Mouse (Mus musculus) midbrain, embryonic 13.5 days (tissue): ENCODE data around the gene Slc15a4. TPM values are rescaled to one million over a fixed set of nuclear protein-coding genes. Genes with fewer than 3 reads are reported as not detected.

Experiments
- ATAC-seq: fragments of 200-750 bp; cut with Nextera tagmentation; 2 replicates; pipeline ENCODE4 v1.8.0; 2017; ENCODE audit warnings: mild to moderate bottlenecking, moderate TSS enrichment, moderate library complexity
- H3K27ac ChIP-seq: fragments of 300-500 bp; sonication (generic); 2 replicates; pipeline ENCODE4 v1.5.1; 2015; ENCODE audit warnings: inconsistent platforms, mild to moderate bottlenecking, moderate library complexity
- H3K27me3 ChIP-seq: fragments of 300-500 bp; sonication (generic); 2 replicates; pipeline ENCODE4 v1.6.1; 2015; ENCODE audit warnings: mild to moderate bottlenecking, inconsistent platforms
- H3K36me3 ChIP-seq: fragments of 300-500 bp; sonication (generic); 2 replicates; pipeline ENCODE4 v1.6.1; 2015; ENCODE audit warnings: mild to moderate bottlenecking, inconsistent platforms
- H3K4me1 ChIP-seq: fragments of 300-500 bp; sonication (generic); replicated peaks from 2 replicates; pipeline ENCODE4 v1.6.1; 2015; ENCODE audit warnings: inconsistent platforms
- H3K4me2 ChIP-seq: fragments of 300-500 bp; sonication (generic); replicated peaks from 2 replicates; pipeline ENCODE4 v1.6.1; 2015; ENCODE audit warnings: moderate library complexity, mild to moderate bottlenecking, inconsistent platforms
- H3K4me3 ChIP-seq: fragments of 300-500 bp; sonication (generic); replicated peaks from 2 replicates; pipeline ENCODE4 v1.5.1; 2015; ENCODE audit warnings: mild to moderate bottlenecking, inconsistent platforms
- H3K9ac ChIP-seq: fragments of 300-500 bp; sonication (generic); replicated peaks from 2 replicates; pipeline ENCODE4 v1.6.1; 2015; ENCODE audit warnings: mild to moderate bottlenecking, inconsistent platforms
- H3K9me3 ChIP-seq: fragments of 300-500 bp; sonication (generic); 2 replicates; pipeline ENCODE4 v1.6.1; 2016; ENCODE audit warnings: mild to moderate bottlenecking, inconsistent platforms
- WGBS: fragments of 180-500 bp; shearing (Covaris S2); methylation state at CpG from one replicate; pipeline ENCODE4 v1.1.7; 2015; 5-methylcytosine and 5-hydroxymethylcytosine counted together
- polyA plus RNA-seq: library from polyadenylated mRNA; unstranded; fragments of >200 nt; fragmentation: Nextera tagmentation; extraction: Ambion mirVana; gene quantifications from 2 replicates; pipeline ENCODE4 v1.2.1, GENCODE M21; 2015

The Slc15a4 gene
- polyA plus RNA-seq = 24.4 and 26.1 TPM in 2 replicates

DNA sequence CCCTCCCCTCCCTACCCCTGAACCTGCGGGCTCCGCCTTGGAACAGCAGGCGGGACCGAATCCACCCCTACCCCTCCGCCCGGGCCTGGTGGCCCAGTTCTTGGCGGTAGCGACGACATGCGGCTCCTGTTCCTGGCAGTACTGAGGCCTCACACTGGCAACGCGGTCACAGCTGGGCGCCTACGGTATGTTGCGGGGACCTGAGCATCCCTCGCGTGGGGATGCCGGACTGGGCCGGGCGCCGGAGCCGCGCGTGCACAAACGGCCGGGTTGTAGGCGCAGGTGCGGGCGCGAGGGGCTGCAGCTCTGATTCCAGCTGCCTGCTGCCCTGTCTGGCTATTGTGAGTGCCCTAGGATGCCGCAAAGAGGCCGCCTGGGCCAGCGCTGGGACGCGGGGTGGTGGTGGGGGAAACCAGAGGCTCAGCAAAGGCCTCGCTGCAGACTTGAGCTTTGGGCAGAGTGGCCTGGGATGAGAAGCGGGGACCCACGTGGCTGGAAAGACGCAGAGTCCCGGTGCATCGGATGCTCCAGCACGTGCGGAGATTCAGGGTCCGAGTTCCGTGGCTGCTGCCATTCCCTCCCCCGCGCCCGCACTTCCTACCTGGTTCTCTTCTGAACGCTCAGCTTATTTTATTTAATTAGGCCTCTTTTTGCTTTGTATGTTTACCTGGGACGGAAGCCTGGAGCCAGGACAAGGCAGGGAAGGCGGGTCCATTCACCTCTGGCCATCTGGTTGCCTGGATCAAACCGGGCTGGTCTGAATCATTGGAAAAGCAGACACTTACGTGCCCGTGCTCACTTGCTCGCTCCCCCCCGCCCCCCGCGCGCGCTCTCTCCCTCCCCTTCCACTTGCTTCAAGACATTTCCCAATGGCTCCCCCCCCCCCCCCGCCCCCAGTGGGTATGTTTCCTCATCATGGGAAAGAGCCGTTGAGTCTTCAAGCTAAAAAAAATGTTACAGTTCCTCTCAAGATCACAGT lies at the start of gene Slc15a4, which contains the start of gene Glt1d1:
Slc15a4 (minus strand) TSS at position 731 of the 979 bp plus-strand sequence.
Glt1d1 (plus strand) TSS at position 96 of the 979 bp plus-strand sequence.
- under 1% methylated on average over 62 of the region's 62 CpGs for WGBS
- H3K4me3 ChIP-seq = peak within 1 kb of the TSS; percentile 64
- peaks cover 10% of the 10 kb centered on the region; the same call in 1 of the 2 replicates for H3K27me3 ChIP-seq
- peak within 1 kb of the TSS; percentile 53; the same call in 1 of the 2 replicates for H3K27ac ChIP-seq
- peak within 1 kb of the TSS; percentile 86 for H3K9ac ChIP-seq
- H3K36me3 ChIP-seq = no peaks in the 10 kb centered on the region
- H3K4me1 ChIP-seq = peaks cover 7% of the 10 kb centered on the region; the same call in 1 of the 2 replicates
- no peaks in the 10 kb centered on the region for H3K9me3 ChIP-seq
- peak; percentile 87 for ATAC-seq
- peak within 1 kb of the TSS; percentile 95 for H3K4me2 ChIP-seq

DNA sequence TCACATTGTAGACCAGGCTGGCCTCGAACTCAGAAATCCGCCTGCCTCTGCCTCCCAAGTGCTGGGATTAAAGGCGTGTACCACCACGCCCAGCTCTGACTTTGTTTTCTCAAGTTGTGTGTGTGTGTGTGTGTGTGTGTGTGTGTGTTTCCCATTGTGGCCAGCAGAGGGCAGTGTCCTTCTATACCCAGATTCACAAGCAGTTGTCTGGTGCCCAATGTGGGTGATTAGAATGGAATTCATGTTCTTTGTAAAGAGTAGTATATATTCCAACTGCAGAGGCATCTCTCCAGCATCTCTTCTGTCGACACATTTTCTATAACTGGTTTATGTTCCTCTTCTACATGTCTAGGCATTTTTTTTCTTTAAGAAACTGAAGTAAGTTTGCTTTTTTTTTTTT lies 45.8 kb upstream of the Slc15a4 start:
- WGBS = 96% methylated on average over 5 of the region's 5 CpGs
- no peak for ATAC-seq
- Histone ChIP-seq H3K27me3 (no peaks in the 10 kb centered on the region), H3K9ac (no peak overlapping the region), H3K9me3 (peaks cover 3% of the 10 kb centered on the region; the same call in 1 of the 2 replicates), H3K4me2 (no peak overlapping the region), H3K4me3 (no peak overlapping the region), H3K4me1 (no peaks in the 10 kb centered on the region), H3K36me3 (no peaks in the 10 kb centered on the region), H3K27ac (no peak overlapping the region)

DNA sequence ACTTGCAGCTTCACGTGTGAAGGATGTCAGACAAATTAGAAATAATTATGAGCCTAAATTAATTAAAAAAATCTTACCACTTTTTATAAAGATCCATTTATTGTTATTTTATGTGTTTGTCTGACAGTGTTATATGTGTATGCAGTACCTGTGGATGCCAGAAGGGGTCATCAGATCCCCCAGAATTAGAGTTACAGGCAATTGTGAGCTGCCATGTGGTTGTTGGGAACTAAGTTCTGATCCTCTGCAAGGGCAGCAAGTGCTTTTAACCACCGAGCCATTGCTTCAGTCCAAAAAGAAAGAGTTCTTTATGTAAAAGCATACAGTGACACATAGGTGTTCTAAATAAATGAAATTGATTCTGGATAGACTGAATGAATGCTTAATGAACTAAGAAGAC lies 44.9 kb upstream of the Slc15a4 start:
- no peak overlapping the region for H3K4me3 ChIP-seq
- H3K9ac ChIP-seq = no peak overlapping the region
- no peaks in the 10 kb centered on the region for H3K27me3 ChIP-seq
- ATAC-seq = no peak
- H3K36me3 ChIP-seq = no peaks in the 10 kb centered on the region
- peaks cover 3% of the 10 kb centered on the region; the same call in 1 of the 2 replicates for H3K9me3 ChIP-seq
- H3K27ac ChIP-seq = no peak overlapping the region
- 99% methylated on average over 2 of the region's 2 CpGs for WGBS
- H3K4me2 ChIP-seq = no peak overlapping the region
- H3K4me1 ChIP-seq = no peaks in the 10 kb centered on the region

- Histone ChIP-seq H3K27ac (no peak overlapping the region), H3K9me3 (peaks cover 3% of the 10 kb centered on the region; the same call in 1 of the 2 replicates), H3K4me1 (no peaks in the 10 kb centered on the region), H3K27me3 (no peaks in the 10 kb centered on the region), H3K4me2 (no peak overlapping the region), H3K9ac (no peak overlapping the region), H3K36me3 (no peaks in the 10 kb centered on the region), H3K4me3 (no peak overlapping the region)
- WGBS = 89% methylated on average over 8 of the region's 8 CpGs
- no peak for ATAC-seq
These were observed 41.2 kb upstream of the Slc15a4 start for GRCm38 (mm10) chr5:127673913-127674312.

GRCm38 (mm10) chr5:127660979-127661378 lies 28.3 kb upstream of the Slc15a4 start:
- Histone ChIP-seq H3K4me1 (no peaks in the 10 kb centered on the region), H3K4me3 (no peak overlapping the region), H3K27me3 (no peaks in the 10 kb centered on the region), H3K9ac (no peak overlapping the region), H3K36me3 (peaks cover 9% of the 10 kb centered on the region; the same call in 1 of the 2 replicates), H3K27ac (no peak overlapping the region), H3K9me3 (0 out of 2 replicates have a peak, but pooled peaks cover 4% of the 10 kb centered on the region), H3K4me2 (no peak overlapping the region)
- ATAC-seq = no peak
- 97% methylated on average over 5 of the region's 5 CpGs for WGBS

GRCm38 (mm10) chr5:127660267-127660666 lies 27.6 kb upstream of the Slc15a4 start:
- Histone ChIP-seq H3K27me3 (no peaks in the 10 kb centered on the region), H3K4me2 (no peak overlapping the region), H3K9ac (no peak overlapping the region), H3K27ac (no peak overlapping the region), H3K36me3 (peaks cover 9% of the 10 kb centered on the region; the same call in 1 of the 2 replicates), H3K4me3 (no peak overlapping the region), H3K4me1 (no peaks in the 10 kb centered on the region), H3K9me3 (0 out of 2 replicates have a peak, but pooled peaks cover 4% of the 10 kb centered on the region)
- WGBS = 57% methylated on average over 5 of the region's 5 CpGs
- no peak for ATAC-seq

DNA sequence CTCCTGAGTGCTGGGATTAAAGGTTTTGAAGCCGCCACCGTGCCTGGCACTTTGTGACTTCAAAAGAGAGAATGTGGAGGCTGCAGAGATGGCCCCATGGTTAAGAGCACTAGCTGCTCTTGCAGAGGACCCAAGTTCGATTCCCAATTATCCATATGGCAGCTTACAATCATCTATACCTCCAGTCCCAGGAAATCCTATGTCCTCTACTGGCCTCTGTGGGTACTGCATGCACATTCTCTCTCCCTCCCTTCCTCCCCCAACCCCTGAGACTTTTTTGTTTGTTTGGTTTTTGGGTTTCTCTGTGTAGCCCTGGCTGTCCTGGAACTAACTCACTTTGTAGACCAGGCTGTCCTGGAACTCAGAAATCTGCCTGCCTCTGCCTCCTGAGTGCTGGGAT lies 26.6 kb upstream of the Slc15a4 start:
- WGBS = 91% methylated on average over 3 of the region's 3 CpGs
- peaks cover 9% of the 10 kb centered on the region; the same call in 1 of the 2 replicates for H3K36me3 ChIP-seq
- no peak for ATAC-seq
- H3K9me3 ChIP-seq = 0 out of 2 replicates have a peak, but pooled peaks cover 4% of the 10 kb centered on the region
- H3K27me3 ChIP-seq = no peaks in the 10 kb centered on the region
- no peak overlapping the region for H3K27ac ChIP-seq
- no peak overlapping the region for H3K9ac ChIP-seq
- H3K4me3 ChIP-seq = no peak overlapping the region
- H3K4me1 ChIP-seq = no peaks in the 10 kb centered on the region
- H3K4me2 ChIP-seq = no peak overlapping the region

- H3K9ac ChIP-seq = no peak overlapping the region
- 0 out of 2 replicates have a peak, but pooled peaks cover 4% of the 10 kb centered on the region for H3K9me3 ChIP-seq
- H3K36me3 ChIP-seq = peaks cover 9% of the 10 kb centered on the region; the same call in 1 of the 2 replicates
- 90% methylated on average over 2 of the region's 2 CpGs for WGBS
- ATAC-seq = no peak
- H3K4me2 ChIP-seq = no peak overlapping the region
- no peak overlapping the region for H3K4me3 ChIP-seq
- no peak overlapping the region for H3K27ac ChIP-seq
- H3K4me1 ChIP-seq = no peaks in the 10 kb centered on the region
- H3K27me3 ChIP-seq = no peaks in the 10 kb centered on the region
These were observed 25.6 kb upstream of the Slc15a4 start for GRCm38 (mm10) chr5:127658257-127658656.

- no peak overlapping the region for H3K4me3 ChIP-seq
- 0 out of 2 replicates have a peak, but pooled peaks cover 8% of the 10 kb centered on the region for H3K36me3 ChIP-seq
- H3K9me3 ChIP-seq = no peaks in the 10 kb centered on the region
- no peaks in the 10 kb centered on the region for H3K27me3 ChIP-seq
- no peak overlapping the region for H3K27ac ChIP-seq
- no peak overlapping the region for H3K9ac ChIP-seq
- H3K4me2 ChIP-seq = no peak overlapping the region
- no peaks in the 10 kb centered on the region for H3K4me1 ChIP-seq
- no peak for ATAC-seq
These were observed 16.4 kb upstream of the Slc15a4 start for GRCm38 (mm10) chr5:127649077-127649476.

DNA sequence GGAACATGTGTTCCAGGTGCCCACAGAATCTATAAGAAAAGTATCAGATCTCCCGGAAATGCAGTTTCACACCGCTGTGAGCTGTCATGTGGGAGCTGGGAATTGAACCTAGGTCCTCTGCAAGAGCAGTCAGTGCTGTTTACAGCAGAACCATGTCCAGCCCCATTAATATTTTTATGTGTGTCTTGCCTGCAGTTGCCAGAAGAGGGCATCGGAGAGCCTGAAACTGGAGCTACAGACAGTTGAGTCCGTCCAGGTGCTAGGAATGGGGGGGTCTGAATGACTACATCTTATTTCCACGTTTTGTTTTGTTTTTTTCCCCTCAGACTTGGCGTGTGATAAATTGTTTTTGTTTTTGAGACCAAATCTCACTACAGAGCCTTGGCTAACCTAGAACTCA lies 15.3 kb upstream of the Slc15a4 start:
- H3K27me3 ChIP-seq = no peaks in the 10 kb centered on the region
- no peaks in the 10 kb centered on the region for H3K9me3 ChIP-seq
- no peaks in the 10 kb centered on the region for H3K4me1 ChIP-seq
- H3K36me3 ChIP-seq = 0 out of 2 replicates have a peak, but pooled peaks cover 8% of the 10 kb centered on the region
- no peak overlapping the region for H3K4me3 ChIP-seq
- no peak overlapping the region for H3K9ac ChIP-seq
- 76% methylated on average over 6 of the region's 6 CpGs for WGBS
- no peak overlapping the region for H3K4me2 ChIP-seq
- no peak for ATAC-seq
- H3K27ac ChIP-seq = no peak overlapping the region

DNA sequence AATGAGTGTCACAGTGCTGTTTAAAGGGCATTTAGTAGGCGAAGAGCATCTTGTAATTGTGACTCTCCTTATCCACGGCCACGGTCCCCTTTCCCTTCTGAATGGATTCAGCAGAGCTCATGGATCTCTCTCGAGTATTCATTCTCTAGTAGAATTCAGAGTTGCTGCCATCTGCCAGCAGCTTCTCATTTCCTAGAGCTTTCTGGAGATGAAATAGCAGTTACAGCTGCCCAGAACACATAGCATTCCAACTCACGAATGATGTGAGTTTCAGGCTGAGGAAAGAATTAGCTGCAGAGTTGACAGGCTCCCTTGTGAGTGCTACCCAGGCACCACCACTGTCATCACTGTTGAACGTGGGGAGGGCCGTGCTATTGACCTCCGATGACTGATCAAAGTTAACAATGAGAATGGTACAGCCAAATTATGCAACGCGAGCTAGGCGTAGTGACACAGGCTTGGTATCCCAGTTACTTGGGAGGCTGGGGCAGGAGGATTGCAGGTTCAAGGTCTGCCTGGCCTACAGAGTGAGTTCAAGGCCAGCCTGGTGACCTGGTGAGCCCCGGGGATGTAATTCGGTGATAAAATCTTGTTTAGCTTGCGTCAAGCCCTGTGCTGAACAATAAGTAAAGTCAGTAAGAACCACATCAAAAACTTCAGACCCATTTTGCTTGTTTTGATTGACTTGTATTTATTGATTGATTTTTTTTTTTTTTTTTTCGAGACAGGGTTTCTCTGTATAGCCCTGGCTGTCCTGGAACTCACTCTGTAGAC lies 8.7 kb upstream of the Slc15a4 start:
- 93% methylated on average over 15 of the region's 15 CpGs for WGBS
- Histone ChIP-seq H3K4me1 (no peaks in the 10 kb centered on the region), H3K27ac (no peak overlapping the region), H3K4me2 (no peak overlapping the region), H3K4me3 (no peak overlapping the region), H3K36me3 (peaks cover 6% of the 10 kb centered on the region; the same call in 1 of the 2 replicates), H3K9me3 (peaks cover 6% of the 10 kb centered on the region; the same call in 1 of the 2 replicates), H3K9ac (no peak overlapping the region), H3K27me3 (no peaks in the 10 kb centered on the region)
- ATAC-seq = no peak
